Mouse (Mus musculus) thymus, postnatal 36 days (tissue): Measurements from ENCODE around the gene Srms.
"Not testable (repeated sequence)": the region's sequence is repeated elsewhere in the genome, so short reads cannot be mapped to it uniquely, and the experiment has no call there.

ENCODE experiments used
- DNase-seq, 2 experiments: peaks; one replicate each; pipeline ENCODE4 v3.0.0; 2022; ENCODE audit warnings: mixed read lengths in 2 of 2

The Srms gene

DNA sequence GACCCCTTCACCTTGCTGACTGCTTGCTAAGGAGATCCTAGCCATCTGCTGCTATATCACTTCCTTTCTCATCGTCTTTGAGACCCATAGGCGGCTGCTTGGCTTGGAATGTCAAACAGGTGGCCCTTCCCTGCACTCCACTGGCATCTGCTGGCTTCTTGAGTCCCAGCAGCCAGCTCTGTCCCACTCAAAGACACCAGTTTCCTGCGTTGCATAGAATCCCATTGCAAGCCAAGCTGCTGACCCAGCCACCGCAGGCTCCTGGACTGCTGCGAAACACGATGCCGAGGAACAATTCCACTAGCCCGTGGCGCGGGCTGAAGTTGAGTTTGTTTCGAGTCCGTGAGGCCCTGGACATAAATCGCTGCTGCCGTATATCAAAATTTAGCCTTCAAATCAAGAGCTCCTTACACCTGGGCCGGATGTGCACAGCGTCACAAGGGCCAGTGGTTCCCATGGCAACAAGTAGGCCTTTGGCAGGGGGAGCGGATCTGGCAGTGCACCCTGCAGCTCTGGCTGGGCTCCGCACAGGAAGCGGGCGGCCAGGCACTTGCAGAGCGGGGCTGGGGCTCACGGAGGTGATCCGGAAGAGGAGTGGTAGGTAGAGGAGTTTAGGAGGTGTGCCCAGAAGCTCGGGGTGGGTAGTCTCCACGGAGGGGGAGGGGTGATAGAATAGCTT is 6.7 kb upstream of the Srms start, which contains the start of gene Fndc11:
Gene Fndc11 (plus strand): TSS at position 476 of the 679 bp plus-strand sequence.
- DNase-seq: peak; percentile 88 to 96

DNA sequence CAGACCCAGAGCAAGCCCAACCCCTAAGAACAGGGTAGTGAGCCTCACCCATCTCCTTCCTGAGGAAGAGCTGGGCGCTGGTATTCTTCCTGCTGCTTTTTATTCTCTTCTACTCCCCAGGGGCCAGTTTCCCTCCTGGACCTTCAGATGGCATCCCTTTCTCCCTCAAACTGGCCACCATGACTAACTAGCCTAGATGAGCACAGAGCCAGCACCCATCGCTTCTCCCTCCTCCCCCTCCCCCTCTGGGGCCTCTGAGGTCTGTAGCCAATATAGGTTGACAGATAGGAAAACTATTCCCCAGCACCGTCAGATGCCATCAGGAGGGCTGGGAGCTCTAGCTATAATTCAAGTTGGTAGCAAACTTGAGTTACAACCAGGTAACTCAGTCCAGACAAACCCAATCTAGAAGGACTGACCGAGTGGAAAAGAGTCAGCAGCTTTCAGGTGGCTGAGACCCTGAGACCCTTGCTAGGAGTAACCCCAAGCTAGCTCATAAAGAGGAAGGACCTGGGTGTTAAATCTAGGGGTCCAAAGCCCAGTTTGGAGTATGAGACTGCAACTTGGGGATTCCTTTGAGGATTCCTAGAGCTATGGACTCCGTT is 6.0 kb upstream of the Srms start:
- DNase-seq: no peak

DNA sequence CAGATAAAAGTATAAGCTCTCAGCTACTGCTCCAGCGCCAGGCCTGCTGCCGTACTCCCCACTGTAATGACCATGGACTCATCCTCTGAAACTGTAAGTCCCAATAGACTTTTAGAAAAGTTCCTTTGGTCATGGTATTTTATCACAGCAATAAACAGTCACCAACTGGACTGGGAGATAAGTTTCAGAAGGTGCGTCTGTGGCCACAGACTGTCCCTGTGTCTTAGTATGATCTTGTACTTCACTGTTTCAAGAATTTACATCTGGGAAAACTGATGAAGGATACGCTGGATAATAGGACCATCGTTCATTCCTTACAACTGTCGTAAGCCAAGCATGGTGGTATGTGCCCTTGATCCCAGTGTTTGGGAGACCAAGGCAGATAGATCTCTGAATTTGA is 3.1 kb upstream of the Srms start:
- no peak for DNase-seq

DNA sequence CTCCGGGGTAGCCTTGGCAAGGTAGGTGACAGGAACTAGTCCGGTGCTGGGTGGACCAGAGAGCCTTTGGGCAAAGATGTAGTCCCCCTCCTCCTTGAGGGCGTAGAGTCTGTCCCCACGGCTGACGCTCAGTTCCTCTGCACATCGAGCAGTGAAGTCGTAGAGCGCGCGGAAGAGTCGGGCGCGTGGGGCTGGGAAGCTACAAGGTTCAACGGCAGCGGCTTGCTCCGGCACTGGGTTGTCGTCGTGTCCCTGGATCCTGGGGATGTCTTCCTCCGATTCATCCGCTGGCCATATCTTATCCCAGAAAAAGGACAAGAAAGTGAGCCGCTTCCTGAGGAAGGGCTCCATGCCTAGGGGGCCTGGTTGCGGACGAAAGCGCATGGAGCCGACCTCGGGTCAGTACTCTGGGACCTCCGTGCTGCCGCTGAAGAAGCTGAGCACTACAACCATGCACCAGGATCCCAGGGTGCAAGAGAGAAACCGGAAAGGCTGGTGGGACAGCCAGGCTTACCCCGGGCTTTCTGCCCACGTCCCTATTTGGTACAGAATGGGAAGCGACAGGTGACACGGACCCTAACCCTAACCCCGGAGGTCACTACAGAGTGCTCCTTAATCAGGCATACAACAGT is 480 bp downstream of the Srms start:
- DNase-seq: no peak

DNA sequence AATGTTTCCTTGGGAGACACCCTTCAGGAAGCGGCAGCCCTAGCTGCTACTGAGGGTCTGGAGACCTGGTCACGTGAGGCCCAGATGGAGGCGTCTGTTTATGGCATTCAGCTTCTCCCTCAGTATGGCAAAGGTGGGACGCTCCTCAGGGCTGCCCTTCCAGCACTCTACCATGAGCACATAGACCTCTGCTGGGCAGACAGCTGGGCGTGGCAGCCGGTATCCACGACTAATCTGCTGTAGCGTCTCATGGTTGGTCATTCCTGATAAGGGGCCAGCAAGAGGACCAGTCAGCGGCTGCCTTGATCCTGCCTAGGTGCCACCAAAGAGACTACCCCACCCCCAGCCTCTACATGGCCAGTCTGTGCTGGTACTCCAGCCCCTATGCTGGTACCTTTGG is 6.9 kb downstream of the Srms start:
- no peak for DNase-seq

DNA sequence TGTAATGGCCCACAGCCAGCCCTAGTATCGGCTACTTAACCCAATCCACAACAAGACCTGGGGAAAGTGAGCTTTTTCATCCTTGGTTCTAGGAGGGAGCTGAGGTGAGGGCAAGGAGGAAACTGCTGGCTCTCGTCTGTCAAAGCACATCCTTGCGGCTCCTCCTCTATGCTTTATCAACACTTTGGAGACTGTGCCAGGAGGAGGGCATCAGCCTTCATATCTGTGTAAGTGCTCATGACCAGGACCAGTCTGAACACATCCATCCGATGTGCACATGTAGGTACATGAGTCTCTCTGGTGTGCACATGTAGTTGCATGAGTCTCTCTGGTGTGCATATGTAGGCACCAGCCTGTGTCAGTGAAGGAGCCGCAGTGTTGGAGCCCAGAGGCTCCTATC is 7.3 kb downstream of the Srms start:
- no peak for DNase-seq

DNA sequence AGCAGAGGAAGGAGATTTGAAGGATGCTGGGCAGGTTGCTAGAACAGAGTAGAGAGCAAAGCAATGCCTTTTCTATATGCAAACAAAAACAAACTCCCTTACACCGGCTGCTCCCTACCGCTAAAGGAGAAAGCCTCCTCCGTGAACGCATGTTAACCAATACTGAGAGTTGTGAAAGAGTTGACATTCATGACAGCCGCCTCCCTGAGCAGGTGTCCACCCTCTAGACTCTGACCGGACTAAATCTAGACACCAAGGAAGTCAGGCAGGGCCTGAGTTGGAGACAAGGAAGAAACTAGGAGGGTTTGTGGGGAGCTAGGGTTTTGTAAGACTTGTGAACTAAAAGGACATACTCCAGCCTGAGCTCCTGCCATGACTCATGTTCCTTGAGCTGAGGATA is 10.1 kb downstream of the Srms start:
- no peak for DNase-seq

DNA sequence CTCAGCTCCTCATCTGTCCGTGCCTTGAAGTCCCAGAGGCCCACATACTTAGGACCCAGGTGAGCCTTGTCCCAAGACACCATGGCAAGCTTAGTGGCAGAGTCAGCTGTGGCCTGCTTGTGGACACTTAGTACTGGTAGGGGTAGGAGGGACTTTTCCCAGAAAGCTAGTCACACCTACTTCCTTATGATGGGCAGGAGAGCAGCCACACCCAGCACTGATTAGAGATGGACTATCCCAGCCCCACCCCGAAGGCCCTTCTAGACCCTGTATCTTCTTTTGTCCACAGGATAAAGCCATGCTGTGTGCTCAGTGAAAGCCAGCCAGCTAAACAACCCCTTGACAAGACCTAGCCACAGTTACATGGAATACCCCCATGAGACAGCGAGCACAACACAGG is 10.6 kb downstream of the Srms start, which contains the start of gene Ptk6:
Gene Ptk6 (minus strand): TSS at position 368 of the 400 bp plus-strand sequence.
- DNase-seq: no peak

DNA sequence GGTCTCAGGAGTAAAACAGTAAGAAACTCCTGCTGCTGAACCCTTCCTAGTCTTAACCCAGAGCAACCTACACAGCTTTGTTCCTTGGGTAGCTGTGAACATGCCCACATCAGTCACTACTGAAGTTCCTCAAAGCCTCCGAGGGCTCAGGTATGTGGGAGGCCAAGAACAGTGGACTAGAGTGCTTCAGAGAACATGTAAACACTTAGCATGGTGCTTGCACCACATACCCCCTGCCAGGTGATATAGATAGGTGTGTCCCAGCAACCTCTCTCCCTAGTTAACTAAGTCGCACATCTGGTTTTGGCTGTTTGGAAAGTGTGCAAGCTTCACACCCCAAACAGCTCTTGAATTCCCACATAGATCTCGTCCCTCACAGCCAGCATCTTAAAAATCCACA is 11.4 kb downstream of the Srms start:
- no peak for DNase-seq

DNA sequence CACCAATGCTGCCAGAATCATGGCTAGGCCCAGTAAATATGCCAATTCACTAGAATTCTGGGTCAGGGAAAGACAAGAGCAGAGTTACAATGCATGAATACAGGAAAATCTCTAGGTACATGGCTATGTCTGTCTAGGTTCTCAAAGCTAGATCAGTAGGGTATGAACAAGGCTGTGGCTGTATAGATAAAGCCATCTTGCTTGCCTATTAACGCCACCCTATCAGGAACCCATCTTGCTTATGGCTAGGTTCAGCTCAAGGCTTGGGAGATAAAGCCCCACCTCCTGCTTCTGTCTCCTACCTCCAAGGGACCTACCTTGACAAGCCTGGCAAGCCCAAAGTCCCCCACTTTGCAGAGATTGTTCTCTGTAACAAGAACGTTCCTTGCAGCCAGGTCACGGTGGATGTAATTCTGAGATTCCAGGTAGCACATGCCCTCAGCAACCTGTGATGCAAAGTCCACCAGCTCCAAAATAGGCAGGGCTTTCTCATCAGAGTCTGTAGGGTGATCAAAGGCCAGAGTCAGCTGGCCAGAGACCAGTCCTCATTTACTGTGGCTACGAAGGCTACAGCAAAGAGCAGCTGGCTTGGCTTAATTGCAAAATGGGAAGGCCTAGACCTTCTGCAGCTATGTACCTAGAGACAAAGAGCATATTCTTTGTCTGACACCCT is 16.2 kb downstream of the Srms start:
- DNase-seq: no peak

DNA sequence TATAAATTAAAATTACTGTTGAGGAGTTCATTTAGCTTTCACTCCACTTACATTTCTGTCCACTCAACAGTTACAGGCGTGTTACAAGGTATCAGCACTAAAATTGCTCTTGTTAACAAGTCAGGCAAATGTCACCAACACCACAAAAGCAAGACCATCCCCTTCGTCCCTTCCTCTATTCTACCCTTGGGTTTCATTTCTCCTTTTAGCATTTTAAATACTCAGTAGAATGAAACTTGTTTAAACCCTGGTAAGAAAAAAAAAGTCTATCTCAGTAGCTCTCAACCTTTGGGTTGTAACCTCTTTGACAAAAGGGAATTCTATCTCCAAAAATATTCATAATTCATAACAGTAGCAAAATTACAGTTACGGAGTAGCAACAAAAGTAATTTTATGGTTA is 19.9 kb downstream of the Srms start:
- DNase-seq: no peak

DNA sequence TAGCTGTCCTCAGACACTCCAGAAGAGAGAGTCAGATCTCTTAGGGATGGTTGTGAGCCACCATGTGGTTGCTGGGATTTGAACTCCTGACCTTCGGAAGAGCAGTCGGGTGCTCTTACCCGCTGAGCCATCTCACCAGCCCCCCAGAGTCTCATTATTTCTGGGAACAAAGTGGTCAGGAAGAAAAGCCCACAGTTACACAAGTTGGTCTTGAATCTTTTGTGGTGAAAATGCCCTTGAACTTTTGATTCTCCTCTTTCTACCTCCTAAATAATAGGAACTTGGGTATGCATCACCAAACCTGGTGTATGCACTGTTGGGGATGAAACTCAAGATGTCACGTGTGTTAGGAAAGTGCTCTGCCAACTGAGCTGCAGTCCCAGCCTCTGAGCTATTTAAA is 21.0 kb downstream of the Srms start:
- no peak for DNase-seq

DNA sequence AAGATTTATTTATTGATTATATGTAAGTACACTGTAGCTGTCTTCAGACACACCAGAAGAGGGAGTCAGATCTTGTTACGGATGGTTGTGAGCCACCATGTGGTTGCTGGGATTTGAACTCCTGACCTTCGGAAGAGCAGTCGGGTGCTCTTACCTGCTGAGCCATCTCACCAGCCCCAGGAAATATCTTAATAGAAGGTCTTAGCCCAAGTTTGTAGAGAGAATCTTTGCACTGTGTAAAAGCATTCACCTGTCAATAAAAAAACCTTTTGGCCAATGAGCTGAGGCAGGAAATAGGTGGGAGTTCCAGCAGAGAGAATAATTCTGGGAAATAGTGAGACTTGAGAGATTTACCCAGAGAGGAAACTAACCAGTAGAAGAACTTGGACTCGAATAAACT is 21.6 kb downstream of the Srms start:
- not testable (repeated sequence) for DNase-seq

DNA sequence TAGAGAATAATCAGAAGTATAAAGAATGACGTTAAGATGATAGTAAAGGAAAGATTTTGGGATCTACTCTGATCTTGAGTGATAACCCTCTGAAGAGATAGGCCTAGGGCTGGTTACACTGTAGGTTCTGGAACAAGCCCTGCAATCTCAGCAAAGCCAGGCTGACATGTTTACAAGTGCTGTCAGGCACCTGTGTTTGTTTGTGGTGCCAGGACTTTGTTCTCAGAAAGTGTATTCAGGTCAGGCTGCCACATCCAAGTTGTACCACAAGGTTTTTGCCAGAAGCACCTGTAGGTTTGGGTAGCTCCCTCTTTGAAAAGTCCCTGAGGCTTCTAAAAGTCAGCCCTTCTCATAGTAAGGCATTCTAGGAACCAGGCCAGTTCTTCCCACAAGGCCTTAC is 23.7 kb downstream of the Srms start:
- no peak for DNase-seq

DNA sequence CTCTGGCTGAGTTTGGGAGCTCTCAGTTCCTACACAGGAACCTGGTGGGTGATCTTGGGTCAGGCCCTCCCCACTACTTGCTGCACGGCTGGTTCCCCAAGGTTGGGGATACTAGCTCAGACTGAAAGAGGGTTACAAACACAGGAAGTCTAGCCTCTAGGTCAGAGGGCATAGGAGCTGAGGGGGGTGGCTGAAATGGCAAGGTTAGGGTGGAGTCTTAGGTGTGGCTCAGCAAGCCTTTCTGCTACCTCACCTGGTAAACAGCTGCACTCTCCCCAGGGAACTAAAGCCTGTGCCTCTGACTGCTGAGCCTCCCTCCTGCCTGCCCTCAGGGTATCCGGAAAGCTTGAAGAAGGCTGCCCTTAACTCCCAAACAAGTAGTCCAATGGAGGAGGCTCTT is 24.3 kb downstream of the Srms start:
- peak; percentile 6 to 28 for DNase-seq

DNA sequence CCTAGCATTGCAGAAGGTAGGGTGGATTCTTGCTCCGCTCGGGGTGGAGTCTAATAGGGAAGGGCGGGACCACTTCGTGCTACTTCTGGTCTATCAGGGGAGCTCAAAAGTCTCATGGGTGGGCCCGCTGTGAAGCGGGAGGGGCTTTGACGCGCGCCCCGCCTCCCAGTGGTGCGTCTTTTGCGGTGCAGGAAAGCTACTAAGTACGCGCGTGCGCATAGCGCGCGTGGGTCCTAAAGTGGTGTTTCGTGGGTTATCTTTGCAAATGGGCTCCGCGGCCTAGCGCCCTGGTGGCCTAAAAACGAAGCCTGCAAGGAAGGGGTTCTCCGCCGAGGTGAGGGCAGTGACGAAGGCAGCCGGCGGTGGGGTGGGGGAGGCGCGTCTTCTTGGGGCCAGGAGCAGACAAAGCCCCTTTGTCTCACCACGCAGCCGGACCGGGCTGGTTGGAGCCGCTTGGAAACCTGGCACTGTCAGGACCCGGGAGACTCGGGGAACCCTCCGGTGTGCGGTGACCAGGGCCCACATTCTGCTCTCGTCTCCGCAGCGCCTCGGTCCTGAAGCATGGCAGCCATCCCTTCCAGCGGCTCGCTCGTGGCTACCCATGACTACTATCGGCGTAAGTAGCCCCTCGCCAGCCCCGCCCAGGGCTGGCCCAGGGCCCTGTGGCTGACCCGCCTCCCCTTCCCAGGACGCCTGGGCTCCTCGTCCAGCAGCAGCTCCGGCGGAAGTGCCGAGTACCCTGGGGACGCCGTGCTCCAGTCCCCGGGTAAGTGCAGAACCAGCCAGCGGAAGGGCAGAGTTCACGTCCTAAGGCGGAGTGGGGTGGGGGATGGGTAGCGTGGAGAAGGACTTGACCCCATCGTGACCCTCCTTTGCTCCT is 25.6 kb downstream of the Srms start, which contains the start of gene Ppdpf:
Gene Ppdpf (plus strand): TSS at position 127 of the 880 bp plus-strand sequence.
- peak; percentile 94 to 97 for DNase-seq

DNA sequence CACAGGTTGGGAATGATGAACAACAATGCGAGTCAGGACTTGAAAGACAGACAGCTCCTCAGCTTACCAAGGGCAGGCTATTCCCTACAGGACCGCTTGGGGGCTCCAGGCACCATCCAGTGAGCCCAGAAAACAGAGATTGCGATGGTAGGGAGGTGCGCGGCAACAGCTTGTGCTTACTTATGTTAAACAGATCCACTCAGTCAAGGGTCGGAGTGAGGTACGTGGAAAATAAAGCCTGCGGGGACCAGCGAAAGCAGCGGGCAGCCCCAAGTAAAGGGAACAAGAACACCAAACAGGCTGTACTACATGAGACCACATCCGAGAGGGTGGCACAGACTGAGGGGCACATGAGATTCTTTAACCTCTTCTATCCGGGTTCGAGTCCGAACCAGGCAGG is 26.4 kb downstream of the Srms start:
- DNase-seq: peak; percentile 87

DNA sequence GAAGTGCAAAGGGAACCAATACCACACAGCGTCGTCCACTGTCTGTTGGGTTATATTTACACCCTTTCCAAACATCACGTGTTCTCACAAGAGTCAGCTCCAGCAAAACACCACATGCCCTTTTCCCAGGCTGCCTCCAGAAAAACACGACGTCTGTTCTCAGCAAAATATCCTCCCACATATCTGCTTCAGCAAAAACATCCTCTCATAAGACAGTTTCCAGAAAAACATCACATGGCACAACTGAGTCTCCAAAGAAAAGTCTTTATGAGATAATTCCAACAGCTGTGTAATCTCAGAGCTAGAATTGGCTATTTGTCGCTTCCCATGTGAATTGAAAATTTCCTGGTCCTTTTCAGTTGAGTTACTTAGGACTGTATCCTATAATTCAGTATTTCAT is 32.1 kb downstream of the Srms start:
- DNase-seq: no peak

DNA sequence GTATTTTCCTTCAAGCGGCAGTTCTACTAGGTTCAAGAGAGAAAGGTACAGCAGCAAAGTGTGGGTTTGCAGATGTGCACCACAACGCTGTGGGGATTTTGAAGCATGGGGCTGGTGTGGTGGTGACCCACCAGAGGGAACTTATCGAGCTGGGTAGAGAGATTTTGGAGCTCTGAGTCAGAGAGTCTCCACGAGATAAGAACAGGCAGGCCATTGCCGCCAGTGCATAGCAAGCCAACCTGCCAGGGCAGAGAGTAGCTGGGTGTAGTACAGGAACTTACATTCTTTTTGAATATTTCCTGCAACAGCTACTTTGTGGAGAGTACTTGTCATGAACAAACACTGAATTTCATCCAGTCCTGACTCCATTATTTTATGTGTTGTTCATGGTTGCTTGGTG is 34.5 kb downstream of the Srms start:
- DNase-seq: no peak

DNA sequence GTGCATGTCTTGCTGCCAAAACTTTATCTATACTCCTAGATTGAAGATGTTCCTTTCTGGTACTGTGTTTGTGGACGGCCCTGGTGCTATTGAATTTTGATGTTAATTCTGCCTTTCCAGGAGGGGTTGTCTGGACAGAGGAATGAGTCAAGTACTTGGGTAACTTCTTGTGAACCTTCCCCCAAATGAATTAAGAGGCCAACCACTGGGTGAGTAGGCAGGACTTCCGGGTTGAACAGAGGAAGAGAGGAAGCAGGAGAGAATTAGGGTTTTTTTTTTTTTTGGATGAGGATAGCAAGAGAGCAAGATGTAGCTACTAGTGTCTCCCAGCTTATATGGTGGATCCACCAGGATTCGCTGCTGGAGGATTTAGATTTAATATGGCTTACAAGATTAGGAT is 35.0 kb downstream of the Srms start:
- DNase-seq: no peak

DNA sequence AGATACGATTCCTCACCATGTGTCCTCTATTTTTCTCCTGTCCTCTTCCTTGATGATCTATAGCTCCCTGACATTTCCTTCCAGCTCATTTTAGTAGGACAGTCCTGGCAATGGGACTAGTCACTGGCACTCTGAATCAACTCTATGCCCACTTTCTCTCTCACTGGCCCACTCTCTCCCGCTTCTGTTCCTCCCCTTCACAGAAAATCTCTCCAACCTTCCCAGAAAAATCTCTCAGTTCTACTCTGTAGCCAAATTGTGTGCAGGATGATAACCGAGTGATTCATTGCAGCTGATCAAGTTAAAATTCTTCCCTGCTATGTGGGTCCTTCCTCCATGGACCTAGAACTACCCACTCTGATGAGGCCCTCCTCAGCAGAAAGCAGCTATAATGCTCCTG is 38.3 kb downstream of the Srms start:
- DNase-seq: no peak

DNA sequence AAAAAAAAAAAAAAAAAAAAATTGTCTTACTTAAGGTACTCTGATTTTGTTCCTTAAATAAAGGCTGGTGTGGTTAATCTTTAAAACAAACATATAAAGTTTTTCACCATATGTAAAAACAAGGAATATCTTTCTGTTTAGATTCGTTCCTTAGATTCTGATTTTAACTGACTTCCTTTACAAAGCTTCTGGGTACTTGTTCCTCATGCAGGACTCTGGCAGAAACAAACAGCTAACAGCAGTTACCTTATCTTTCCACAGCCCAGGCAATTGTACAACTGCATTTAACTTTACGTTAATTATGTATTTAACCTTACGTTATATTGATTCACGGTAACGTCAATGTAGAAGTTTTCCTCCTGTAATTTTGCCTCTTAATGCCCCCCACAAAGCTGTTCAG is 46.5 kb downstream of the Srms start:
- no peak for DNase-seq

DNA sequence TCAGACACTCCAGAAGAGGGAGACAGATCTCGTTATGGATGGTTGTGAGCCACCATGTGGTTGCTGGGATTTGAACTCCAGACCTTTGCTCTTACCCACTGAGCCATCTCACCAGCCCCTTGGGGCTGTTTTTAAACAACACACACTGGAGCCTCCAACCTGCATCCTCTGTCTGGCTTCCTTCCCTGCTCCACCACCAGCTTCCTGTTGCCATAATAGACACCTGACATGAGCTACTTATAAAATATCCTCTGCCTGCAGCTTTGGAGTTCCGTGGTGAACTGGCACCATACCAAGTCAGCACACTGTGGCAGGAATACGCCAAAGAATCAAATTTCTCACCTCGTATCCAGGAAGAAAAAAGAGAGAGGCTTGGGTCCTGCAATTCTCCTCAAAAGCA is 52.2 kb downstream of the Srms start:
- DNase-seq: no peak
